Mouse (Mus musculus) bone marrow, adult 2 months (tissue): ENCODE data around the gene Tmem262.

ENCODE experiments used
- CTCF ChIP-seq: fragments of 200-500 bp; IDR thresholded peaks from 2 replicates; pipeline ENCODE4 v1.5.1; 2011; ENCODE audit warnings: low read length, control low read depth; ENCODE audit not compliant: control insufficient read depth, insufficient read depth
- POLR2A ChIP-seq: fragments of 200-500 bp; IDR thresholded peaks from 2 replicates; pipeline ENCODE4 v1.6.1; 2011; ENCODE audit warnings: low read depth, mild to moderate bottlenecking, control low read depth, low read length, borderline replicate concordance; ENCODE audit not compliant: control insufficient read depth

- no peak for TF ChIP-seq CTCF
- TF ChIP-seq POLR2A = no peak
Observed at GRCm38 (mm10) chr19:6056696-6057095, 23.1 kb upstream of the Tmem262 start.
